Mouse (Mus musculus) T-helper 17 cell (primary cell): ENCODE measurements around the gene Fancg.

ENCODE experiments used
- in situ Hi-C, 2 experiments: fragments of 300-600 bp; cut with MboI, MseI; formaldehyde crosslinking; loops; 1 replicate in 1 of 2; 2 replicates in 1 of 2; pipeline ENCODE4 v1.15.1; 2025; ENCODE audit warnings: high pct_unique_total_duplicates in 2 of 2

The Fancg gene

GRCm38 (mm10) chr4:43002756-43003439 is 7.4 kb downstream of the Fancg start:
- in situ Hi-C loops, result loop anchor here (10.0 to 25.0 kb wide), 2 partner anchors 434 to 562 kb away; partner anchors contain the start of genes Creb3 (in 1 of the 2), Fam166b (in 1 of the 2), Tesk1 (in 1 of the 2) and Tln1 (in 1 of the 2)

GRCm38 (mm10) chr4:43001272-43001671 is 9.0 kb downstream of the Fancg start:
- in situ Hi-C loops, result loop anchor here (10.0 to 25.0 kb wide), 2 partner anchors 436 to 564 kb away; partner anchors contain the start of genes Creb3 (in 1 of the 2), Fam166b (in 1 of the 2), Tesk1 (in 1 of the 2) and Tln1 (in 1 of the 2)

GRCm38 (mm10) chr4:43000141-43000986 is 9.9 kb downstream of the Fancg start, which contains the start of gene Vcp:
TSS of gene Vcp (minus strand) at chr4:43000507.
- in situ Hi-C loops, result loop anchor here (10.0 to 25.0 kb wide), 2 partner anchors 437 to 564 kb away; partner anchors contain the start of genes Creb3 (in 1 of the 2), Fam166b (in 1 of the 2), Tesk1 (in 1 of the 2) and Tln1 (in 1 of the 2)

- in situ Hi-C loops, result loop anchor here (10.0 to 25.0 kb wide), 3 partner anchors 438 to 1855 kb away; partner anchors contain the start of genes Creb3 (in 1 of the 2), Fam166b (in 1 of the 2), Tesk1 (in 1 of the 2) and Tln1 (in 1 of the 2)
These were observed 10.7 kb downstream of the Fancg start for GRCm38 (mm10) chr4:42999451-43000140.

GRCm38 (mm10) chr4:42998022-42998421 is 12.3 kb downstream of the Fancg start:
- in situ Hi-C loops, result loop anchor here in 1 of 2 experiments (10.0 kb wide), 1 partner anchor 1853 kb away; no protein-coding TSS in a partner anchor

- in situ Hi-C loops, result loop anchor here in 1 of 2 experiments (10.0 kb wide), 1 partner anchor 1983 kb away; no protein-coding TSS in a partner anchor
These were observed 22.0 kb downstream of the Fancg start for GRCm38 (mm10) chr4:42988296-42988695.

- in situ Hi-C loops, result loop anchor here in 1 of 2 experiments (10.0 kb wide), 1 partner anchor 1976 kb away; no protein-coding TSS in a partner anchor
These were observed 29.8 kb downstream of the Fancg start for GRCm38 (mm10) chr4:42980467-42980866.

- in situ Hi-C loops, result no loop called here
These were observed 32.2 kb downstream of the Fancg start for GRCm38 (mm10) chr4:42978062-42978461.

GRCm38 (mm10) chr4:42973868-42974267 is 36.4 kb downstream of the Fancg start:
- in situ Hi-C loops, result loop anchor here in 1 of 2 experiments (5.0 kb wide), 1 partner anchor 102 kb away; the partner anchor contains the start of gene Fam205c

- in situ Hi-C loops, result loop anchor here in 1 of 2 experiments (5.0 kb wide), 1 partner anchor 101 kb away; the partner anchor contains the start of gene Fam205c
These were observed 37.4 kb downstream of the Fancg start for GRCm38 (mm10) chr4:42972952-42973351.

- in situ Hi-C loops, result no loop called here
These were observed 41.0 kb downstream of the Fancg start, which contains the start of gene 1700022I11Rik for GRCm38 (mm10) chr4:42969304-42969703. TSS of gene 1700022I11Rik (plus strand) at chr4:42969604.

GRCm38 (mm10) chr4:42965039-42965719 is 45.1 kb downstream of the Fancg start:
- in situ Hi-C loops, result no loop called here

- in situ Hi-C loops, result loop anchor here in 1 of 2 experiments (5.0 kb wide), 1 partner anchor 91 kb away; the partner anchor contains the start of gene Fam205c
These were observed 46.8 kb downstream of the Fancg start for GRCm38 (mm10) chr4:42963480-42963879.

- in situ Hi-C loops, result loop anchor here in 1 of 2 experiments (5.0 kb wide), 1 partner anchor 89 kb away; the partner anchor contains the start of gene Fam205c
These were observed 48.7 kb downstream of the Fancg start for GRCm38 (mm10) chr4:42961592-42961991.

GRCm38 (mm10) chr4:42959382-42959781 is 50.9 kb downstream of the Fancg start:
- in situ Hi-C loops, result loop anchor here in 1 of 2 experiments (5.0 kb wide), 1 partner anchor 83 kb away; no protein-coding TSS in a partner anchor

GRCm38 (mm10) chr4:42958942-42959341 is 51.4 kb downstream of the Fancg start:
- in situ Hi-C loops, result loop anchor here in 1 of 2 experiments (5.0 kb wide), 1 partner anchor 83 kb away; no protein-coding TSS in a partner anchor

GRCm38 (mm10) chr4:42957979-42958378 is 52.3 kb downstream of the Fancg start:
- in situ Hi-C loops, result loop anchor here in 1 of 2 experiments (5.0 kb wide), 1 partner anchor 84 kb away; no protein-coding TSS in a partner anchor

- in situ Hi-C loops, result loop anchor here in 1 of 2 experiments (5.0 kb wide), 1 partner anchor 85 kb away; no protein-coding TSS in a partner anchor
These were observed 53.0 kb downstream of the Fancg start for GRCm38 (mm10) chr4:42957306-42957705.

GRCm38 (mm10) chr4:42956581-42956980 is 53.7 kb downstream of the Fancg start:
- in situ Hi-C loops, result loop anchor here in 1 of 2 experiments (5.0 kb wide), 1 partner anchor 86 kb away; no protein-coding TSS in a partner anchor
